Mouse (Mus musculus) spleen, adult 12 weeks (tissue): ENCODE measurements around the gene Col5a2.
"Not testable (repeated sequence)": the region's sequence is repeated elsewhere in the genome, so short reads cannot be mapped to it uniquely, and the experiment has no call there.

Source experiments
- DNase-seq: peaks from one replicate; pipeline ENCODE4 v3.0.0; 2022; ENCODE audit warnings: low spot score

Gene Col5a2

DNA sequence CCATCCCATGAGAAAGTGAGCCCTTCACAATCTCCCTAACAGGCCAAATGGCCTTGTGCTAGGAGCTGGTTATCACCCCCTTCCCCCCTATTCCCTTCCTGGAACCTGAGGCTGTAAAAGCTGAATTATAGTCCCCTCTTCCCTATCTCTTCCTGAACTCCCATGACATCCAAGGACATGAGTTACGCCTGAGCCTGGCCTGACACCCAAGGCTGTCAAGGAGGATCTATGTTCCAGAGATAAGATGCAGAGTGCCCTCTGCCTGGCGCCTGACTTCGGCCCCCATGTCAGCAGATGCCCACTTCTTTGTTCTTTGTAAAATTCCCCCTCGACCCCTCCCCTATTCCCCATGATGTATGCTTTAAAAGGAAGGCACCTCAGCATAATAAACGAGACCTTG is 73.9 kb downstream of the Col5a2 start:
- DNase-seq: not testable (repeated sequence)

DNA sequence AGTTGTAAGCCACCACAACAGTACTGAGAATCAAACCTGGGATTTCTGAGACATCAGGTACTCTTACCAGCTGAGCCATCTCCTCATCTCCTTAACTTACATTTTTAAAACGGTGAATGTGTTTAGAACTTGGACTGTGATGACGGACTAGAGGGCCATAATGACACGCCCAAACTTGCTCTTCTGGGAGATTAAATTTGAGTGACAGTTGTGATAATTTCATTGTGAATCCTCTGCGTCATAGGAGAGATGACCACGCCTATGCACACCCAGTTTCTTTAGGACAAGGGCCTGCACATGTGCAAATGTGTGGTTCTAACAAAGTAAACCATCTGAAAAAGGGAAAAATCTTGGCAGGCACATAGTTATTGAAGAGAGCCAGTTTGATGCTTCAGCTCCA is 79.2 kb downstream of the Col5a2 start:
- DNase-seq: no peak

DNA sequence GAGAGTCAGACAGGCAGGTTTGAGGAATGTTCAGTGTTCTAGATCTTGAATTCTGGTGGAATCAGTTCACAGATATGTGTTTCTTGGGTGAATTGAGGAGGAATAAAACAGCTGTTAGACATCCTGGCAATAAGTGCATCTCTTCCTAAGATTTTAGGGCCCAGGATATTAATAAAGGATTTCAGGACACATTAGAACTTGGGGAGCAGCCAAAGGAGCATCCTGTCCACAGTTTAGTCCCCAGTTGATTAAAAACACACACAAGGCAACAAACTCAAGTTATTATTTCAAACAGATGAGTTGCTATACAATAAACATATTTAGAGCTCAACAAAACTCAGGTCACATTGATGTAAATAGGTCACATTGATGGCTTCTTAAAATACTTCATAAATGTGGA is 82.5 kb downstream of the Col5a2 start:
- DNase-seq: no peak

DNA sequence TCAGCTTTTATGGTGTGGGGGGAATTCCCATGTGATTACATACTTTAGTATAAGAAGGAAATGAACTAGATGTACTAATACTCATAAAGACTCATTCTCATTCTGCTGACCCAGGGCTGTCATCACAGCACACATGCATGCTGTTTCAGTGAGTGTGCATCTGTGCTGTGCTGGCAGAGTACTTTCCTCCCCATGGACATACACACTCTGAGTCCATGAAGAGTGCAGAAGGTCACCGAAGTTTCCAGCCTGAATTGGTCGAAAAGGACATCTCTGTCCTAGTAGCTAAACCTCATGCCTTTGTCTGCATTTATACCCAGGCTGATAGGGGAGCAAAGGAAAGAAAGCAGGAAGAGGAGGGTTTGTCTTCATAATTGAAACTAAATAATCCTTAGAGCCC is 83.2 kb downstream of the Col5a2 start:
- DNase-seq: no peak

DNA sequence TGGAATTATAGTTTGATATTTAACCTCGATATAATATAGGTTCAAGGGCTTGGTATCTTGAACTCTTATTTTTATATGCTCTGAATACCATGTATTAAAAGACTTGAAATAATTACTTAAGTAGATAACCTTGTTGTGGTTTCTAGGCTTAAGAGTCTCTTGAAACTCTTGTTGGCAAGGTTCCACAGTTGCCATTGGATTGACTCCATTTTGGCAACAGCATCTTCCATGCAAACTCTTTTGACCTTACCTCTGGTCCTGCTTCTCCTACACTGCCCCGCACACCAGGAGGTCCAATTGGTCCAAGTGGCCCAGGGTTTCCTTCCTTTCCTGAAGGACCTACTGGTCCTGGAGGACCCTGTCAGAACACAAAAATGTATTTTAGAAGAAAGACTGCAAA is 121.2 kb downstream of the Col5a2 start:
- no peak for DNase-seq

DNA sequence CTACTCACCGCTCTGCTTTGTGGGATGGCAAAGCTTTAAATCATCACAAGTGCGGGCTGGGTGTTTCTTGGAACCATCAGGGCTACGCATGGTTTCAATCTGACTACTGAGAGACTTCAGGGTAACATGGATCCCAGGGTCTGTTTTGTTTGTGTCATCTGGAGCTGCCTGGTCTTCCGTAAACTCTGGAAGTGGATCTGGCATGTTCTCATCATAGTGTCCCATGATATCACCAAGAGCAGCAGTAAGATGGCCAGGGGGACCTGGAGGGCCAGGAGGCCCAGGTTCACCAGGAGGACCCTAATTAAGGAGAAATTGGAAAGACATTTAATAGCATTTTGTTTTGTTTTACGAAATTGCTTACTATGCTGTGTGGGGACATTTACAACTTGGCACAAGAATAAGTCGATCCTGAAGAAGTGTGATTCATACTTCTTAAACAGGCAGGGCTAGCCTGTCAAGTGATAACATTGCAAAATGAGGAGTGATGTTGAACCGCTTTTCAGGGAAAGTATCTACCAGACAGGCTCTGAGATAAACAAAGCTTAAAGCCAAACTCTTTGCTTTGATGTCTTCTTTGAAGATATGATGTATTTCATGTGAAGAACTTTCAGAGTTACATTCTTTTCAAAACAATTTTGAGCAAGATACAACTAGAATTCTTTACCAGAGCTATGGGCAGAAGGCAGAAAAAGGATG is 122.9 kb downstream of the Col5a2 start:
- no peak for DNase-seq

DNA sequence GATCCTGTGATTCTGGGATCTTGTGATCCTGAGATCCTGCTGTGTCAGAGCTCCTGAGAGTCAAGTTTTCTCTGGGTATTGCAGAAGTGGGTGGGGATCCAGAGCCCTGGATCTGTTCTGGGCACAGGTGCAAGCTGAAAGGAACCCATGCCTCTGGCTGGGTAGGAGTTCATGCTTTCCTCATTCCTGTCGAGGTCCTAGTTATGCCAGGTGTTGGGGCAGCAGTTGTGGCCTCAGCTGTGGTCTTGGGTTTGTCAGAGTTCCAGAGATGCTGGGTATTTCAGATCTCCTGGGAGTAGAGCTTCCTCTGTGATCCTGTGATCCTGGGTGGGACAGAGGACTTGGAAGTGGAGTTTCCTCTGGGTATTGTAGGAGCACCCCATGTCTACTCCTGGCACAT is 137.7 kb downstream of the Col5a2 start:
- DNase-seq: no peak

DNA sequence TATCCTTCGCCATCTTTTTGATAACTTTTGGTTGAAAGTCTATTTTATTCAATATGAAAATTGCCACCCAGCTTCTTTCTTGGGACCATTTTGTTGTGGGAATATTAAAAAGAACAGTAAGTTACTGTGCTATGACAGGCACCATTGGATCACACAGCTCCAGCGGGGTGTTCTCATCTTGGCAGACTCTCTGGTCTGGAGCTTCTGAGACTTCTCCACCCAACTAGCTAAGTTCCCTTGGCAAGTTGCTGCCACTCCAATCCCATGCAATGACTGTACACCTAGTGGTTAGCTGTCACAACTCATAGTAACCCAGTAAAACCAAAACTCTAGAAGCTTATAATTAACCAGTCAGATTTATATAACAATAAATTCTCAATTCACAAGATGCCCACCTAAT is 139.8 kb downstream of the Col5a2 start:
- DNase-seq: no peak

DNA sequence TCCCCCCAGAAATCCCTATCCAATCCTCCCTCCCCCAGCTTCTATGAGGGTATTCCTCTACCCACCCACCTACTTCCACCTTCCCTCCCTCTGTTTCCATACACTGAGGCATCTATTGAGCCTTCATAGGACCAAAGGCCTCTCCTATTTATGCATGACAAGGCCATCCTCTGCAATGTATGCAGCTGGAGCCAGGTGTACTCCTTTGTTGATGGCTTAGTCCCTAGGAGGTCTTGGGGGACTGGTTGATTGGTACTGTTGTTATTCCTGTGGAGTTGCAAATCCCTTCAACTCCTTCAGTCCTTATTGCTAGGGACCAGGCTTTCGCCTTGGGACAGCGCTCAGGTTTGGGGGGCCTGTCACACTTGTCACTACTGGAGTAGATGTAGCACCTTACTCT is 143.4 kb downstream of the Col5a2 start:
- no peak for DNase-seq

DNA sequence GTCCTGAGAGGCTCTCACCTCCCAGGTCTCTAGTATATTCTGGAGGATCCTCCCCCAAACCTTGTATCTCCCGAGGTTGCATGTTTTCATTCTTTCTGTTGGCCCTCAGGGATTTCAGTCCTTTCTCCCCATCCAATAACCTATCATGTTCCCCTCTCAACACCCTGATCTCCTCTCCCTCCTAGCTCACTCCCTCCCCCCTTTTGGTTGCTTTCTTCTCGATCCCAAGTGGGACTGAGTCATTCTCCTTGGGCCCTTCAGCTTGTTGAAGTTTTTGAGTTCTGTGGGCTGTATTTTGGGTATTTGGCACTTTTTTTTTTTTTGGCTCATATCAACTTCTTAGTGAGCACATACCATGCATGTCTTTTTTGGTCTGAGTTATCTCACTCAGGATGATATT is 143.9 kb downstream of the Col5a2 start:
- no peak for DNase-seq

DNA sequence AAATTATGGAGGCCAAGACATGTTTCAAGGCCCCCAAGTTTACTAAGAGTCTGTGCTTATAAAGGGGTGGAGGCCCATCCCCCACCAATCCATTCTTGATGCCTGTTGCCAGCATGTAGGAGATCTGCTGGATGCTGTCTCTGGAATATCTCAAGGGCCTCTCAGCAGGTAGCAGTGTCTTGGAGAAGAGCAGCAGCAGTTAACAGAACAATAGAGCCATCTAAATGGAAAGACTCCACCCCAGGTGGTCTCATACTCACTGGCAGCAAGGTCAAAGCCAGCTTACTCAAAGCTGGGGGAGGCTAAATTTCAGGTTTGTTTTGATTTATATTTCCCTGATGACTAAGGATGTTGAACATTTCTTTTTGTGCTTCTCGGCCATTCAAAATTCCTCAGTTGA is 145.1 kb downstream of the Col5a2 start:
- DNase-seq: no peak

DNA sequence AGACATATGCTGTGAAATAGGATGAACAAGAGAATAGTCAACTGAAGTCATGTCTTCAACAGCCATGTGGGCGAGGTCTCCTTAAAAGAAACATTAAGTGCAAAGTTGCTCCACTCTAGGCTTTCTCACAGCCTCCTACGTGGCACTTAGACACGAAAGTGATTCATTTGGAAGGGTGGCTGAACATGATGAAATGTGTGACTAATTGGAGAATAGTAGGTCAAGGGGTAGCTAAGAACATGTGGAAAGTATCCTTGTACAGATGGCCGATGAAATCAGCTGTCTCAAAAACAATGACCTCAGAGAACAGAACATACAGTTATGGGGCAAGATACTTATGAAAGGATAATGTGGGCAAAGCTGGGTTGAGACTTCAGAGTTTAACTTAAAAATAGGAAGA is 147.1 kb downstream of the Col5a2 start:
- DNase-seq: no peak

DNA sequence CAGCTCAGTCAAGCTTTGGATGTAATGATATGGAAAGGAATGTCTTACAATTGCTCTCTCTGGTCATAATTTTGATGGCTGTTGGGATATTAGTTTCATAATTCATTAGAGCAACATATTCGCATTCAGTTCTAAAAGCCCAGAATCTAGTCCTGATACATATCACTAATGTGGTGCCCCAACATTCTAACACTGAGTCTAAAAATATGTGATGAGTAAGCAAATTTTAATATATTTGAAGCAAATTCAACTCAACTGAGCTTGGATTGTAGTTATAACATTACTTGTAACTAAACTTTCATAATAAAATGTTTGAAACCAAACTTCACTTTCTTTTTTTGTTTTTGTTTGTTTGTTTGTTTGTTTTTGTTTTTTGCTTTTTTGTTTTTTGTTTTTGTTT is 173.9 kb downstream of the Col5a2 start:
- DNase-seq: no peak
